Mouse (Mus musculus): ENCODE measurements at regions not wholly inside any gene's neighbourhood (a gene's known extent, or its start where the extent isn't known, plus 50 kb on each side); places are given as distances from the start of the nearest gene placed in this dataset.

DNA sequence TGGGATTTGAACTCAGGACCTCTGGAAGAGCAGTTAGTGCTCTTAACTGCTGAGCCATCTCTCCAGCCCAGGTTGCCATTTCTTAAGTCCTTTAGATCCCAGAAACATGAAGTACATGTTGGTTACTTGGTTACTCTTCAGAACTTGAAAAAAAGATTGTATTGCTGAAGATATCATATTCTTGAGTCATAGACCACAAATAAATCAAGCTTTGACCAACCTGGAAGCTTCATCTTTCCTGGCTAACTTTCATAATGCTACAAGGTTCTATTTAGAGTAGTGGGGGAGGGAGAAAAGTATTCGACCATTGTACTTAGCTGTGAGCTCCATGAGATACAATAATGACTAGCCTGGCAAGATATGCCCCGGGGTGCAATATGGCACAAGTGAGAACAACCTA, 90.9 kb upstream of the Cdkn2b start:
- no peak for DNase-seq (ENCODE audit: low spot score)

DNA sequence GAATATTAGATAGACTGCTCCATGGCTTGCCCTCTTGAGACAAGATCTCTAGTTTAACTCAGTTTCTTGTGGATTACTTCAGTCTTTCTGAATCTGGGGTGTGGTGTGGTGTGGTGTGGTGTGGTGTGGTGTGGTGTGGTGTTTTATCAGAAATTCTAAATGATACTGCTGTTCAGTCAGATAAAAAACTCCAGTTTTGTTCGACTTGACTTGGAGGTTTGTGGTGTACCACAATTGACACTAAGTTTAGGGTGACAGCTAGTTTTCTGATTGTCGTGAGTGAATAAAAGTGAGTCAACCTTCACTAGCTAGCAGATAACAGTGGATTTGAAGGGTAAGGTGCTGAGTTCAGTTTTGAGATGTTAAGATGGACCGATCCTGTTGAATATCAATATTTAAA, 89.5 kb upstream of the Cdkn2b start:
- DNase-seq (ENCODE audit: low spot score): no peak

- no peak for DNase-seq (ENCODE audit: low spot score)
These were observed 88.4 kb upstream of the Cdkn2b start for GRCm38 (mm10) chr4:89399277-89399676.

DNA sequence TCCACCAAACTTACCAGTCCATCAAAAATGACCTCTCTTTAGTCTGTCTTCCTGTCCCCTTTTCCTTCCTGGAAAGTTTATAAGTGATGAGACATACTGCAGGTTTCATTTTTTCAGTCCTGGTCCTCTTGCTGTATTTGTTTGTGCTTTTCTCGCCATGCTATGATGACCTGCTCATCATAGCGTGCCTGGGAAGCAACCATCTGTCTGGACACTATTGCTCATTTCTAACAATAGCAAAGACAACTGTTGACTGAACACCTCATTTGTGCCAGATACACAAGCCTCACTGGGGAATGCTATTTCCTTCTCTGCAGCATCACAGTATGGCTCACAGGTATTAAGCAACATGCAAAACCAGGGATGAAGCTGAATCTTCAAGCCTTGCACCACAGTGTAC, 85.2 kb upstream of the Cdkn2b start:
- DNase-seq (ENCODE audit: low spot score): no peak

DNA sequence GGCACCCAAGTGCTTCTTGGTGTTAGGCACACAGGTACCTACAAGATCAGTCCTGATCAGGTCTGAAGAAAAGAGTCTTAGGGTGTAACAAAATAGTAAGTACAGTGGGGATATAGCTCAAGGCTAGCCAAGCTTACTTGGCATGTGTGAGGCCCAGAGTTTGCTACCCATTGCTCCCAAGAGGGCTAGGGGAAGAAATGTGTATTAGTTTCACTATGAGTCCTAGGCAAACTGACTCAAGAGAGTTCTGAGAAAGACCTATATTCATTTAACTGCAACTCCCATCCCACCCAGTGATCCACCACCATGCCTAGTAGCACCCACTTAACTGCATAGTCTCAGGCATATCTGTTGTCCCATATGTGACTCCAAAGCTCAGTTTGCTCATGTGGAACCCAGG, 84.5 kb upstream of the Cdkn2b start:
- no peak for DNase-seq (ENCODE audit: low spot score)

- DNase-seq (ENCODE audit: low spot score): peak; percentile 33
These were observed 82.4 kb upstream of the Cdkn2b start for GRCm38 (mm10) chr4:89393251-89393711.

- no peak for DNase-seq (ENCODE audit: low spot score)
These were observed 82.0 kb upstream of the Cdkn2b start for GRCm38 (mm10) chr4:89392791-89393190.

GRCm38 (mm10) chr4:89391463-89392308, 80.8 kb upstream of the Cdkn2b start:
- no peak for DNase-seq (ENCODE audit: low spot score)

GRCm38 (mm10) chr4:89383548-89383947, 72.7 kb upstream of the Cdkn2b start:
- DNase-seq (ENCODE audit: low spot score): no peak

GRCm38 (mm10) chr4:89382434-89382976, 71.7 kb upstream of the Cdkn2b start:
- DNase-seq (ENCODE audit: low spot score): no peak

DNA sequence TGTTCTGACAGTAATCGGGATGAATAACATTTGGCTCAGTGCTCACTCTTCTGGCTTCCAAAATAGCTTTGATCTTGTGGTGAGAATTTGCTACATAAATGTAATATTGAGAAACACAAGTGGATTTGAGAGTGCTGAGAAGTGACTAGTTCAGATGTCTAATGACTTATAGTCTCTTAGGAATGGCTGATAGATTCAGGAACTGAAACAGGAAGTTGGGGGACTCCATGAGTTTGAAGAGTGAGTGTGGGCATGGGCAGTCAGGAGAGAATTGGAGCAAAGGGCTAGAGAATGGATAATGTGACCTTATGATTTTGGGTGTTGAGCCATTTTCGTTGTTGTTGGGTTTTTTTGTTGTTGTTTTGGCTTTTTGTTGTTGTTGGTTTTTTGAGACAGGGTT, 70.9 kb upstream of the Cdkn2b start:
- no peak for DNase-seq (ENCODE audit: low spot score)

- no peak for DNase-seq (ENCODE audit: low spot score)
These were observed 70.2 kb upstream of the Cdkn2b start for GRCm38 (mm10) chr4:89381077-89381476.

DNA sequence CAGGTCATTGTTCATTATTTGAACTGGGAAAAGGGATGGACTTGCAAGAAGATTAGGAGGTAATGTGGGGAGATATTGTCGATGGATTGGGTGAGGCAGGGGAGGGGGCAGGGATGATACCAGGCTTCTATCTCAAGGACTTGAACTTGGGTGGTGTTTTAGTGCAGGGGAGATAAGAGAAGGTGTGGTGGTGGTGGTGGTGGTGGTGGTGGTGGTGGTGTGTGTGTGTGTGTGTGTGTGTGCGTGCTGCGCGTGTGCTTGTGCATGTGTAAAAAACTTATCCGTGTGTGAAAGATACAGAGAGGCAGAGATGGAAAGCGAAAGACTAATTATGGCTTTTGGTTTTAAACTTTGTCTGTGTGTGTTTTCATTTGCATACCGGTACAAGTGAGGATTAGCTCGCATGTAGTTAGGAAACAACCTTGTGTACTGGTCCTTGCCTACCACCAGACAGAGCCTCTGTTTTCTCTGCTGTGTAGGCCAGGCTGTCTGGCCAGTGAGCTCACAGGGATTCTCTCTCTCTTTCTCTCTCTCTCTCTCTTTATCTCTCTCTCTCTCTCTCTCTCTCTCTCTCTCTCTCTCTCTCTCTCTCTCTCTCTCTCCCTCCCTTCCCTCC, 69.6 kb upstream of the Cdkn2b start:
- DNase-seq (ENCODE audit: low spot score): no peak

DNA sequence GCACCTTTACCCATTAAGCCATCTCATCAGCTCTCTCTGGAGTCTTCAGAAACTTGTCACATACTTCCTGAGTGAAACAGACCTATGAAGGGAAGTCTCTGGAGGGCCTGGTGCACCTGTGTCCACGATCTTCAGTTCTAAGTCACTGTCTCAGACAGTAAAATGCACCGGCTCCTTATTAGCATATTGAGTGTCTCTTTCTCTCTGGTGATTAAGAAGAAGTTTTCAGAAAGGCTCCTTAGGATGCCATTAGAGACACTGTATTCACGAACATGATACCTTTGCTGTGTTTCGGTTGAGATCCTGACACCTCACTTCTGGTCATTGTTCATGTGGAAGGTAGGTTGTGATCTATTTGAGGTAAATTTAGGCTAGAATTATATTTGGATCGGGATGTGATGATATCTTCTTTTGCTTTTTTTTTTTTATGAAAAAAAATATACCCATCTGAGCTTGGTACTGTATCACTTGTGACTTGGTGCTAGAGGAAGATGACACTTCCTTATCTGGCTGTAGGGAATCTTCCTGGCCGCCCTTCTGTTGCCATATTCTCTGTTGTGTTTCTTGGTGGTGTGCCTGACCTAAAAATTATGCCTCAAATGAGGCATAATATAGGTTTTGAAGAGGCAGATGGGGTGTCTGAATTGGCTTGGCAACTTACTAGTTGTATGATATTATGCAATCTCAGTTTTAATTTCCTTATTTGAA, 68.9 kb upstream of the Cdkn2b start:
- no peak for DNase-seq (ENCODE audit: low spot score)

GRCm38 (mm10) chr4:89372631-89373030, 61.8 kb upstream of the Cdkn2b start:
- DNase-seq (ENCODE audit: low spot score): no peak

GRCm38 (mm10) chr4:89368850-89369524, 58.1 kb upstream of the Cdkn2b start:
- DNase-seq (ENCODE audit: low spot score): no peak

- DNase-seq (ENCODE audit: low spot score): no peak
These were observed 55.8 kb upstream of the Cdkn2b start for GRCm38 (mm10) chr4:89366581-89367141.

DNA sequence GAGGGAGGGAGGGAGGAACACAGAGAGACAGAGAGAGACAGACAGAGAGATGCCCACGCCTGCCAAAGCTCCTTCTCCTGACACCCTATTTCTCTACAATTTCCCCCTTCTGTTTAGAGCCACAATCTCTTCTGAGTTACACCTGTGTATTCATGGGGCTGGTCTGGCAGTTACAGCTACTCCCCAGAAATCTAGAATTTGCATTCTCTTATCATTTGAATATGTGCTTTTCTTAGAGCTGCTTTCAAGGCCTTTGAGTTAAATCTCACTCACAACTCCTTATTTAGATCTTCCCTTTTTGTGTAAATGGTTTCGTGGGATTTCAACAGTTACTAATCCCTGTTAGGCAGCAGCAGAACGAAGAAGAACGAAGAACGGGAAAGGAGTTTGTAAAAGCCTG, 55.0 kb upstream of the Cdkn2b start:
- no peak for DNase-seq (ENCODE audit: low spot score)

GRCm38 (mm10) chr4:89363150-89363683, 52.4 kb upstream of the Cdkn2b start:
- no peak for DNase-seq (ENCODE audit: low spot score)

- no peak for DNase-seq (ENCODE audit: low spot score)
These were observed 51.8 kb upstream of the Cdkn2b start for GRCm38 (mm10) chr4:89362650-89363049.

DNA sequence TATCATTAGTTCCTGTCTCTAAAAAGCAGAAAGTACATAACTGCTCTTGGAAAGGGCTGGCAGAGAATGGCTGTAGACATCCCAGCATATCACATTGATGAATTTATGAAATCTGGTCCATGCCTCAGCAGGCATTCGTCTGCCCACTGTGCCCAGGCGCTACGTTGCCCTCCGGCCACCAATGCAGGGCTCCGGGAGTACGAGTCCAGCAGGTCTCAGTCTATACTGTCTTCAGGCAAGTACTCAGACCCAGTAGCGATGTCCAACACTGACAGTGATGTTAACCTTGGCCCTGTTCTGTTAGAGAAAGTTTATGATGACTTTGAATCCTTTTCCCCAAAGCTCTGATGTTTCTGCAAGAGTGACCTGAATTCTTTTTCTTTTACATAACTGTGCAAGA, 50.5 kb upstream of the Cdkn2b start:
- DNase-seq (ENCODE audit: low spot score): no peak

Data from heart, adult 8-10 months (tissue).